Mouse (Mus musculus) monocyte, adult 5-6 weeks (primary cell): ENCODE data around the gene Appbp2. TPM values are rescaled to one million over a fixed set of nuclear protein-coding genes. Genes with fewer than 3 reads are reported as not detected.
"Not testable (repeated sequence)": the region's sequence is repeated elsewhere in the genome, so short reads cannot be mapped to it uniquely, and the experiment has no call there.

Source experiments
- ATAC-seq: fragments of 153-309, 156-312 bp; replicated peaks from 2 replicates; pipeline ENCODE4 v1.8.0; 2017; ENCODE audit warnings: mild to moderate bottlenecking; ENCODE audit not compliant: low TSS enrichment, insufficient number of reproducible peaks, severe bottlenecking, poor library complexity, low FRiP score
- total RNA-seq: library from RNA; stranded (forward); fragments of 200-1000, 200-491, 200-594 nt; gene quantifications from 3 replicates; pipeline ENCODE4 v1.2.3, GENCODE M21; 2017

Gene Appbp2
- total RNA-seq, 1 experiment from 2014 or later: 21.6 TPM

DNA sequence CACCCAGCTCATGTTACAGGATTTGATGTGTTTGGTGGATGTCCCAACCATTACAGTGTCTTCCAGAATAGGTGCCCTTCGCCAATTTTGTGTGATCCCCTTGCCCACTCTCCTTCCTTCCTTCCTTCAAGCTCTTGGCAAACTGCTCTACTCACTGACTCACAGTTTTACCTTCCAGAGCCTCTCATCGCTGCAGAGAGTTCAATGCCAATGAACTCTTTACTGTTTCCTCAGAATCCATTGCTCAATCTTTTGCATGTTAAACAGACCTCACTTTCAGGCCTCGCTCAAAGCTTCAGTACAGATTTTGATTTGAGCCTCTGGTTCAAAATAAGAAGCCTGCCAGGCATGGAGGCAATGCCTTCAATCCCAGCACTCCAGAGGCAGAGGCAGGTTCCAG lies 59.0 kb downstream of the Appbp2 start:
- ATAC-seq: no peak

DNA sequence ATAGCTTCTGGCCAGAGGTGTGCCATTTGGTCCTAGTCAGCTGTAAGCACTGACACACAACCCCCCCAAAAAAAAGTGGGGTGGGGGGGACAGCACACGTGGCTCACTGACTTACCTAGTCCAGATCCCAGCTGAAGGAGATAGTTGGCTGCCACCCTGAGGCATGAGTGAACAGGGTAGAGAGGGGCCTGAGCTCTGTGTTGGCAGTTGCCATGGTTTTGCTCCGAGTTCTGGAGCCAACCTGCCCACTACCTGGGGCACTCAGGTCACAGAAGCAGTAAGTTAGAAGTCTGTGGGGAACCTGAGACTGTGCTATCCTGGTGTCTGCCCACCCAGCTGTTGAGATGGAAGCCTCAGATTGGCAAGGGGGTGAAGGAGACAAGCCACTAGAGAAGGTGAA lies 64.1 kb downstream of the Appbp2 start:
- no peak for ATAC-seq

DNA sequence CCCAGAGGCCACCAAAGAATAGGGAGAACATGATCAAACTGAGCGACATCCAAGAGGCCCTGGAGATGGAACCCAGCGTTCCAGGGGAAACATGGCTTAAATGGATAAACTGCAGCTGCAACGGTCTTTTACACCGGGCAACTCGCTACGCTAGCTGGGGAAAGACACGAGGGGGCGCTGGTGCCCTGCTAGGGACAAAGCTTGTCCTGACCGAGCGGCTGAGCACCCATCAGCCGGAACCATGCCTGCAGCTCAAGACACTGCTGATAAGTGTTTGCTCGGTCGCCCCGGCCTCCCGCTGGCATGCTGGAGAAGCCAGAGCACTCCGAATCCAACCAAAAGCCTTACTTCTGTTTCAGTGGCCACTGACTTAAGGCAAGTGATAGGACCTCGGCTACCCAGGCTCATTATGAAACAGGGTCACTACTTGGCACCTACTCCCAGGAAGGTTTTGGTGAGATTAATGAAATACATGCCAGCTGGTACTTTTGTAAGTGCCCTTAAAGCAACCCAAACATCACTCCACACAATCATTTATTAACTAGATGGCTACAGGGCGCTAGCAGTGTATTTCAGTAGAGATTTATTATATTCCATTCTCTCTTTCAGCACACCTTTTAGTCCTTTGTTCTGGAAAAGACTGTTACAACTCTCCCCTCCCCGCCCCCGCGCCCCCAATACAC lies 64.7 kb downstream of the Appbp2 start, which contains the start of gene 1700125H20Rik:
Gene 1700125H20Rik (plus strand): TSS at position 347 of the 683 bp plus-strand sequence.
- peak; percentile 95 for ATAC-seq

DNA sequence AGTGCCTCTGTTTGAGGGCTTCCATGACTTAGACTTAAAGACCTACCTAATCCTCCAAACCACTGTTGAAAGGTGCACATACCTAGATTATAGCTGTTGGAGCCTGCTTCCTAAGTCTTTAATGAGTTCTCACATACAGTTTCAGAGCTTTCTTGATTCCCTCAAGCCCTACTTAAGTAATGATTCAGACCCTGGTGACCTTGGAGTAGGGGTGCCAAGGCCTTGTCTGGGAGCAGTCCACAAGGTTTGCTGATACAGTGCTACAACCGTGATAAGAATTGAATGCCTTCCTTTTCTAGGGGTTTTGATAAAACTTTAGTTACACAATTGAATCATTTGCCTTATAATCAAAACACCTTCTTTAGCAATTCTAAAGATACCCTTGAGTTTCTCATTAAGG lies 67.4 kb downstream of the Appbp2 start:
- no peak for ATAC-seq

DNA sequence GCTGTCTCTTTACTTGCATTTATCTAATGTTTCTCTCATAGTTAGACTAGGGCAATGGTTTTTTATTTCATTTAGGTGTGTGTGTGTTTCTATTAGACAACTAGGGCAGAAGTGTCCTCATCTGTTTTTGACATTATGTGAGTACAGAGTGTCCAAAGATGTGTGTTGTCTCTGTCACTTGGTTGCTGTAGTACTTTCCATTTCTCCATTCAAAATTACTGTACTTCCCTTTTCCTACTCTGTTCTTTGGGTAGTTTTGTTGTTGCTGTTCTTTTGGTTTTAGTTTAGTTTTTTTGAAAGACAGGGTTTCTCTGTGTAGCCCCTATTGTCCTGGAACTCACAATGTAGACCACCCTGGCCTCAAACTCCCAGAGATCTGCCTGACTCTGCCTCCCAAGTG lies 70.6 kb downstream of the Appbp2 start:
- no peak for ATAC-seq

DNA sequence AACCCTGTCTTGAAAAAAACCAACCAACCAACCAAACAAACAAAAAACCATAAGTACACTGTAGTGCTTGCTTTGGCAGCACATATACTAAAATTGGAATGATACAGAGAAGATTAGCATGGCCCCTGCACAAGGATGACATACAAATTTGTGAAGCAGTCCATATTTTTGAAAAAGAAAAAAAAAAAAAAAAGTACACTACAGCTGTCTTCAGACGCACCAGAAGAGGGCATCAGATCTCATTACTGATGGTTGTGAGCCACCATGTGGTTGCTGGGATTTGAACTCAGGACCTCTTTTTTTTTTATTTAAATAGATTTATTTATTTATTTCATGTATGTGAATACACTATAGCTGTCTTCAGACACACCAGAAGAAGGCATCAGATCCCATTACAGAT lies 71.9 kb downstream of the Appbp2 start:
- not testable (repeated sequence) for ATAC-seq

DNA sequence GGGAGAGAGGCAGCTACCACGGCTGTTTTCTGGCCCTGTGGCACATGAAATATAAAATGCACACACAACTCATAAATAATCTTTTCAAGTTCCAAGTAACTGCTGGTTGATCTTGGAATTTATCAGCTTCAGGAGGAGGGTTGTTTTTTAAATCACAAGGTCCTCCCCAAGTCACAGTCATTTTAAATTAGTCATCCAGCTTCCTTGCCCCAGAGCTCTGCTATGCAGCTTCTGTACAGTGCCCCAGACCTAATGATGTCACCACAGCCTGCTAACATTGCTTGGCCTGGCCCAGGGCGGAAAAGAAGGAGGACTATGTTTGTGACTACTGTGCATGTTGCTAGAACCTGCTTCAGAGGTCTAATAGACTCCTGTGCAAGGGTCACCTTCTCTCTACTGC lies 77.6 kb downstream of the Appbp2 start:
- no peak for ATAC-seq

DNA sequence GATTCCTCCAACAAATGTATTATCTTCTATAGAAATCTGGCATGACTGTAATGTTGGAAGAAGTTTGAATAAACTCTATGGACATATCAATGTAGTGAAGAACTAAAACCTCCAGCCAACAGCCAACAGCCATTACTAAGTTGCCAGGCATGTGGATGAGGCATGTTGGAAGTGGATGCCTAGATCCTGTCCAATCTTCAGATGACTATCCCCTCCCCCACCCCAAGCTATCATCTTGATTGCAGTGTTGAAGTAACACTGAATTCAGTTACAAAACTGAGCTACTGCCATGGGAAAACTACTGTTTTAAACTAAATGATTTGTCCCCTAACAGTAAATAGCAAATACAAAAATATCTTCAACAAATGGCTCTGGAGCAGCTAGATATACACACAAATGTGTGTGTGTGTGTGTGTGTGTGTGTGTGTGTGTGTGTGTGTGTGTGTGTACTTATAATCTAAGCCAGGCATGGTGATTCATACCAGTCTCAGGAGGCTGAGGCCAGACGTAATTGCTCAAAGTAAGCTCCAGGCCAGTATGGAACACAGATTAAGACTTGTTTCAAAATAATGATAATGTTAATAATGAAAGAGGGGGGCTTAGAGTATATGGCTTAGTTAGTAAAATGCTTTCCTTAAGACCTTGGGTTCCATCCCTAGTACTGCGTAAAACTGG lies 82.5 kb downstream of the Appbp2 start:
- no peak for ATAC-seq

DNA sequence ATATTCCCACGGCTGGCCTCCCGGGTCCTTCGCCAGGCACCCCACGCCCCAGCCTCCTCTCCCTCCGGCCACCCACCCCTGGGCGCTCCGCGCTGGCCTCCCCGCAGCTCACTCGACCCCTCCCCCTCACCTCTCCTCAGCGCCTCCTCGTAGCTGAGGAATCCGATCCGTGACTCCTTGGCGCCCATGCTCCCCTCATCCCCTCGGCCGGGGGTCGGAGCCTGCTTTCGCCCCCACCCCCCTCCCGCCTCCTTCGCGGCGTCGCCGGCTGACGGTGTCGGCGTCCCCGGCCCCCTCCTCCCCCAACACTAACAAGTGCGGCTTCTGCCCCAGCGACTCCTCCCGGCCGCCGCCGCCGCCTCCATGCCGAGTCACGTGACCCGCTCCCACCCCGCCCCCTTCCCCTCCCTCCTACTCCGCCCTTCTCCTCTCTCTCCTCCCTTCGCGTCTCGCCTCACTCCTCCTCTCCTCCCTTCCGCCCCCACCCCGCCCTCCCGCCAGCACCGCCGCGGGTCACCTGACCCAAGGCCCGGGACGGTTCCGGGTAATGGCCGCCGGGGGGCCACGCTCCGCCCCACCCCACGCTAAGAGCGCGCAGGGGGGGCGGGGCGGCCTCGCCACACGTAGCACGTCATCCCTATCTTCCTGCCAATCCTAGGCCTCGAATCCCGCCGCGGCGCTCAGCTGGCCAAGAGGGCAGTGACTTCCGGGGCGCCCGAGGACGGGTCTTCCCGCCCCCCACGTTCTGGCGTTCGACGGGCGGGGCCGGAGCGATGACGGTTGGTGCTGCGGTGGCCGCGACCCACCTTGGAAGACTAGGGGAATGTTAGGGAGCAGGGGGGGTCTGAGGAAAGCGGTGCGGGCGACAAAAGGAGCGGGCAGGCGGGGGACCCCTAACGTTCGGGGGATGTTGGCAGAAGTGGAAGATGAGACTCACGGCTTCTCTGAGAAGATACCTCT lies 95.1 kb downstream of the Appbp2 start, which contains the start of gene Usp32:
Gene Usp32 (minus strand): TSS at position 581 of the 960 bp plus-strand sequence.
- ATAC-seq: peak; percentile 97

DNA sequence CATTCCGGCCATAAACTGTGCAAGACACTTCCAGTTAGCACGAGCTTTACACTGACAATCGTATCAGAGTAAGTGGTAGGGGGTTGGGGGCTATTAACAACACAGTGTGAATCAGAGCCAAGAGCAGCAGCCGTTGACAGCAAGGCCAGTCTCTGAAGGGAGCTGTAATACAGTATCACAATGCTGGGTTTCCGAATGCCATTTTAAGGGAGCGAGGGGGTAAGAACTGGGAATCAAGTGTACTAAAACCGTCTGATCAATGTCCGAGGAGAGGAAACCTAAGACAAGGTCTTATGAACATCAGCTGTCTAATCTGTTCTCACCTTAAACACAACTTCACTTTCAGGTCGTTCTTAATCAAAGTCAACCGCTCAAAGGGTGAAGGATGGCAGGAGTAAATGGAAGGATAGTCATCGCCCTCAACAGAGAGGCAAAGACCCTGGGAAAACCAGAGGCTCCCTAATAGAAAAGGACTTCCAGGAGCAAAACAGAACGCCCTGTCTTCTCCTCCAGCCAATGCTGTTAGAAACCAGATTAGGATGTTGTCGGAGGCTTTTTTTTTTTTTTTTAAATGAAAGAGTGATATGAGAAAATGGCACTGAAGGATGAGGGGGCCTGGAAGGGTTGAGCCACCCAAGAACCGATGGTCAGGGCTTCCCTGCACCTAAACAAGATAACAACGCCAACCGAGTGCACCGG lies 96.0 kb downstream of the Appbp2 start:
- ATAC-seq: no peak

Other genes with a start within 250 kb of the Appbp2 start
- gene Usp32, start 95.0 kb downstream of the Appbp2 start, total RNA-seq: 80.2 to 120 TPM (median 84.8 TPM) in 3 replicates
- not detected in 3 replicates for gene 1700125H20Rik, start 64.7 kb downstream of the Appbp2 start, total RNA-seq
- 15.4 to 21.7 TPM (median 15.4 TPM) in 3 replicates for gene Ppm1d, start 76.1 kb upstream of the Appbp2 start, total RNA-seq
- 19.2 to 32.8 TPM (median 29.5 TPM) in 3 replicates for gene Bcas3, start 118.0 kb upstream of the Appbp2 start, total RNA-seq